Mouse (Mus musculus) G1E (cell line): Measurements from ENCODE around the gene Hoxa3. TPM values are rescaled to one million over a fixed set of nuclear protein-coding genes. Genes with fewer than 3 reads are reported as not detected.

Experiments used
- ATAC-seq: 2 replicates; pipeline ENCODE4 v1.8.0; 2016; ENCODE audit warnings: mild to moderate bottlenecking; ENCODE audit not compliant: insufficient number of reproducible peaks, poor library complexity, low FRiP score, severe bottlenecking; ENCODE audit errors: extremely low read depth
- DNase-seq: peaks from one replicate; pipeline ENCODE4 v3.0.0; 2012; ENCODE audit warnings: low spot score
- H3K27me3 ChIP-seq: 2 replicates; pipeline ENCODE4 v1.6.1; 2012; ENCODE audit warnings: mild to moderate bottlenecking, low read length, inconsistent platforms; ENCODE audit not compliant: insufficient read depth
- H3K36me3 ChIP-seq: replicated peaks from 2 replicates; pipeline ENCODE3; 2012; ENCODE audit warnings: mild to moderate bottlenecking, inconsistent platforms
- H3K4me1 ChIP-seq: 2 replicates; pipeline ENCODE4 v1.6.1; 2012; ENCODE audit warnings: low read depth, low read length, inconsistent platforms, mixed read lengths; ENCODE audit not compliant: insufficient read depth
- H3K4me3 ChIP-seq: 2 replicates; pipeline ENCODE4 v1.5.1; 2012; ENCODE audit warnings: low read depth, mild to moderate bottlenecking, inconsistent platforms, low read length, moderate library complexity, mixed read lengths
- H3K9me3 ChIP-seq: replicated peaks from 2 replicates; pipeline ENCODE4 v1.6.1; 2012; ENCODE audit warnings: inconsistent platforms
- CTCF ChIP-seq: IDR thresholded peaks from 2 replicates; pipeline ENCODE4 v1.5.1; 2012; ENCODE audit warnings: low read depth, low read length, inconsistent platforms, mixed read lengths
- GATA1 ChIP-seq: IDR thresholded peaks from 2 replicates; pipeline ENCODE4 v1.6.1; 2012; ENCODE audit warnings: borderline replicate concordance, low read length, inconsistent platforms, mixed read lengths
- GATA2 ChIP-seq: IDR thresholded peaks from 2 replicates; pipeline ENCODE4 v1.6.1; 2012; ENCODE audit warnings: low read depth, low read length, inconsistent platforms, borderline replicate concordance
- POLR2AphosphoS5 ChIP-seq: IDR thresholded peaks from 2 replicates; pipeline ENCODE4 v1.6.1; 2012; ENCODE audit warnings: low read depth, low read length, inconsistent platforms; ENCODE audit not compliant: insufficient replicate concordance
- TAL1 ChIP-seq: conservative IDR thresholded peaks from 2 replicates; pipeline ENCODE4 v1.6.1; 2012; ENCODE audit warnings: low read depth, low read length, inconsistent platforms, mixed read lengths
- polyA plus RNA-seq: library from polyadenylated mRNA; stranded (reverse); fragments of >175 nt; gene quantifications from 2 replicates; pipeline ENCODE4 v1.2.3, GENCODE M21; 2012
- total RNA-seq, 2 experiments: library from RNA; stranded (forward) in 1 of 2; stranded (reverse) in 1 of 2; fragments of 200-1000 nt in 1 of 2; fragments of >200 nt in 1 of 2; fragmentation: Nextera tagmentation in 1 of 2; gene quantifications; 2 replicates each; pipeline ENCODE4 v1.2.3; 2014 to 2017

Gene Hoxa3
- total and polyA plus RNA-seq, 3 experiments: 0.16 TPM; not detected in 2

DNA sequence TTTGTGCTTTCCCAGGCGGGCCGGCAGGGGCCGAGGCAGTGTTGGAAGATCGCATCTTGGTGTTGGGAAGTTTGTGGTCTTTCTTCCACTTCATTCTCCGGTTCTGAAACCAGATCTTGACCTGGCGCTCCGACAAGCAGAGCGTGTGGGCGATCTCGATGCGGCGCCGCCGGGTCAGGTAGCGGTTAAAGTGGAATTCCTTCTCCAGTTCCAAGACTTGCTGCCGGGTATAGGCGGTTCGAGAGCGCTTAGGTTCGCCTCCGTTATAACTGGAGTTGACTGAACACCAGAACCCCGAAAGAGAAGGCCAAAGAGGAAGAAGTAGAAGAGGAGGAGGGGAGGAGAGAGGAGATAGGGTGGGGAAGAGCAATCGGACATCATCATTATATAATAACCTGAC is 22.7 kb downstream of the Hoxa3 start:
- no peak for DNase-seq
- TF ChIP-seq POLR2AphosphoS5 (no peak), GATA2 (no peak), CTCF (no peak), TAL1 (no peak), GATA1 (no peak)
- ATAC-seq: no peak
- Histone ChIP-seq H3K36me3 (no peaks in the 10 kb centered on the region), H3K9me3 (peaks cover 10% of the 10 kb centered on the region), H3K27me3 (no peaks in the 10 kb centered on the region), H3K4me1 (no peaks in the 10 kb centered on the region), H3K4me3 (no peak overlapping the region)

DNA sequence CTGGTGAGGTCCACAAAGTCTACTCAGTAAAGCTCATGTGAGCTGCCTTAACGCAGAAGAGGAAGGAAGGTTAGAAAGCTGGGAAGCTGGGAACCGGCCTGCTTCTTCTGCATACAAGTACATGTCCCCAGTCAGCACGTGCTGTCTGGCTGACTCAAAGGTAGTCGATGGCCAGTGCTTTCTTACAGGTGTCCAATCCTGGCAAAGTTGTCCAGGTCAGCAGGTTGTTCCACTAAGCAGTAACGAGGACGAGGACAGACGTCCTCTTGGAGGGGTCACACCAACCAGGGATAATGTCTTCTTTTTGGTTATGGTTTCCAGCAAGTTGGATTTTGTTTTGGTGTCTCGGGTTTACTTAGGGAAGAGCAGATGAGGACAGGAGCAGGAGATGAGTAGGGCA is 23.2 kb downstream of the Hoxa3 start:
- ATAC-seq (no peak), DNase-seq (no peak)
- H3K27me3 ChIP-seq: no peaks in the 10 kb centered on the region
- H3K4me3 ChIP-seq: no peak overlapping the region
- no peaks in the 10 kb centered on the region for H3K36me3 ChIP-seq
- H3K9me3 ChIP-seq: peaks cover 10% of the 10 kb centered on the region
- TF ChIP-seq CTCF (no peak), POLR2AphosphoS5 (no peak)
- H3K4me1 ChIP-seq: no peaks in the 10 kb centered on the region

DNA sequence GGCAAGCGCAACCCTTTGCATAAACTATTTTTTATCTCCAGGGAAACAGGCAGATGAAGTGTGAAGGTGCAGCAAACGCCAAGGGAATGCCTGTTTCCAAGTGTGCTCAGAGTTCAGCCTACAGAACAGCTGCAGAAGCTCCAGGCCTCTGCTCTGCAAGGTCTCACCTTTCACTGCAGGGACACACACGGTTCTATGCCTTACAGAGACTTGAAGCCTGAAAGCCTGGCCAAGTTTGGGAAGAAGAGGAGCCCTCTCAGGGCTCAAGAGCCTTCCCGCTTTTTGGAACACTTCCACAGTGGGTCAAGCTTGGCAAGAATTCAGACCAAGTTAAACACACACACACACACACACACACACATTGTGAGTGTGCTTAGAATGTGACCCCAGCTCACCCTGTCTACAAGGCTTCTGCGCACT is 24.0 kb downstream of the Hoxa3 start:
- H3K27me3 ChIP-seq: peaks cover 4% of the 10 kb centered on the region; the same call in 1 of the 2 replicates
- DNase-seq (no peak), ATAC-seq (no peak)
- TF ChIP-seq GATA2 (no peak), GATA1 (no peak), POLR2AphosphoS5 (no peak), TAL1 (no peak), CTCF (no peak)
- H3K4me1 ChIP-seq: no peaks in the 10 kb centered on the region
- H3K9me3 ChIP-seq: peaks cover 10% of the 10 kb centered on the region
- no peaks in the 10 kb centered on the region for H3K36me3 ChIP-seq
- H3K4me3 ChIP-seq: no peak overlapping the region

DNA sequence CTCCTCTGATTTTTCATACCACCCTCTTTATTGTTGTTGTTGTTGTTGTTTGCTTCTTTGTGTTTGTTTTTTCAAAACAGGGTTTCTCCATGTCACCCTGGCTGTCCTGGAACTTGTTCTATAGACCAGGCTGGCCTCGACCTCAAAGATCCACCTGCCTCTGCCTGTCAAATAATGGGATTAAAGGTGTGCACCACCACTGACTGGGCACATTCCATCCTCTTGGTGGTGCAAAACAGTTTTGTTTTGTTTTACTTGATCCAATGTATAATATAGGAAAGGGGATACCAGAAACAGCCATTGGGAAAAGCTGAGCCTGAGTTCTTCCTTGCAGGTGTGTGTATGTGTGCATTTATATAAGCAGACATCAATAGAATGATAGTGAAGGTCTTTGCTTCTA is 26.6 kb downstream of the Hoxa3 start:
- no peaks in the 10 kb centered on the region for H3K4me1 ChIP-seq
- no peak overlapping the region for H3K4me3 ChIP-seq
- TF ChIP-seq TAL1: no peak
- no peak for TF ChIP-seq GATA2
- no peak for TF ChIP-seq GATA1
- TF ChIP-seq POLR2AphosphoS5: no peak
- TF ChIP-seq CTCF: no peak
- ATAC-seq (no peak), DNase-seq (no peak)
- peaks cover 4% of the 10 kb centered on the region; the same call in 1 of the 2 replicates for H3K9me3 ChIP-seq
- H3K36me3 ChIP-seq: no peaks in the 10 kb centered on the region
- peaks cover 4% of the 10 kb centered on the region; the same call in 1 of the 2 replicates for H3K27me3 ChIP-seq

DNA sequence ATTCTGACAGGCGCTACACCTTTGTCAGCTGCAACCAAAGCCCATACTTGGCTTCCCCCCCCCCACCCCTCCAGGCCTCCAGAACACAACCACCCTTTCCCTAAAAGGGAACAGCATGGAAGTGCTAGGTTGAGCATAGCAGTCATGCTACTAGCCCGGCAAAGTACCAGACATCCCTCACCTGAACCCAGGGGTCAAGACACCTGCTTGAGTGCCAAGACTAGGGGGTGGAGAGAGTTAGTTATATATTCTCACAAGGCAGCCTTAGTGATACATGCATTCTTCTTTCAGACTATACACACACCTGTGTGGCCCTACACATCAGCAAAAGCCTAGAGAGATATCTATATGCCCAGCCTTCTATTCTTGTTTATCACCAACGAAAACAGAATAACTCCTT is 27.3 kb downstream of the Hoxa3 start:
- Histone ChIP-seq H3K4me3 (no peak overlapping the region), H3K27me3 (peaks cover 4% of the 10 kb centered on the region; the same call in 1 of the 2 replicates), H3K36me3 (no peaks in the 10 kb centered on the region), H3K9me3 (no peaks in the 10 kb centered on the region), H3K4me1 (no peaks in the 10 kb centered on the region)
- TF ChIP-seq CTCF (no peak), GATA2 (no peak), GATA1 (no peak), TAL1 (no peak), POLR2AphosphoS5 (no peak)
- no peak for ATAC-seq
- DNase-seq: no peak

DNA sequence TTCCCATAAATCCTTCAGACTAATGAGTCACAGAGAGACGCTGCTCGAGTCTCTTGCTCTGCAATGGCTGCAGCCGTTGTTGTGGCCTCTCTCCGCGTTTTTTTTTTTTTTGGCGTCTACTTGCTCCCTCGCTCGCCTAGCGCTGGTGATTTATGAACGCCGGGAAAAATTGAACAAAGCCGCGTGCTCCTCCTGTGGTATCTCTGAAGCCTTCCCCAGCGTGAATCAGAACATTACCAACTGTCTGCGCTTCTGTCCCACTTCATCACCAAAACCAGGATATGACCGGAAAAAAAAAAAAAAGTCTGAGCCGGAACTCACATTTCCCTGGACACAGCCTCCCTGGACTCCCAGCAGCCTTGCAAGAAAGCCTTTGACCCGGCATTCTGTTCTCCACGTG is 27.9 kb downstream of the Hoxa3 start:
- TF ChIP-seq CTCF: no peak
- TF ChIP-seq GATA1: no peak
- no peak for TF ChIP-seq GATA2
- Histone ChIP-seq H3K9me3 (no peaks in the 10 kb centered on the region), H3K4me3 (no peak overlapping the region), H3K4me1 (no peaks in the 10 kb centered on the region), H3K27me3 (peaks cover 4% of the 10 kb centered on the region; the same call in 1 of the 2 replicates), H3K36me3 (no peaks in the 10 kb centered on the region)
- ATAC-seq (no peak), DNase-seq (no peak)

DNA sequence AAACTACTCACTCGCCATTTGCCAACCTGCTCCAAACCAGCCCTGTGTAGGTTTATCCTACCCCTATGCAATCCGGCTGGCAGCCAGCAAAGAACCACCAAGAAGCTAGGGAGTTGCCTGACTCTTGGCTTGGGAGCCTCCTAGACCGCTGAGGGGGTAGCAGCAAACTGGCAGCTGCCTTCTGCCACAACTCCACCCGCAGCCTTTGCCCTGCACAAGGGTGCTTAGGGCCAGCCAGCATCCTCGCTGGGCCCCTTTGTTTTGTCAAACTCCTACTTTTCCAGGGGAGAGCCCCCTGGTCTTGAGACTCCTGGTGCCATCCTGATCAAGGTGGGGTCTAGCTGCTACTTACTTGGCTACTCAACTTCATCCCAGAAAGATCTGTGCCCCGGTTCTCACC is 28.5 kb downstream of the Hoxa3 start:
- Histone ChIP-seq H3K27me3 (peaks cover 4% of the 10 kb centered on the region; the same call in 1 of the 2 replicates), H3K36me3 (no peaks in the 10 kb centered on the region), H3K4me1 (no peaks in the 10 kb centered on the region), H3K4me3 (no peak overlapping the region), H3K9me3 (no peaks in the 10 kb centered on the region)
- TF ChIP-seq GATA2 (no peak), TAL1 (no peak), POLR2AphosphoS5 (no peak), GATA1 (no peak), CTCF (no peak)
- no peak for ATAC-seq
- DNase-seq: no peak
